Mouse (Mus musculus): ENCODE results near the gene A930033H14Rik.
A peak's percentile ranks its signal among the peaks of the same experiment; 100 is the strongest.

- peak; percentile 50 for TF ChIP-seq CTCF (IDR thresholded peaks at IDR 0.05; ENCODE audit: low read depth, low read length)
- TF ChIP-seq POLR2A (IDR thresholded peaks at IDR 0.05; ENCODE audit: borderline replicate concordance, low read depth, low read length) = no peak
Observed at GRCm38 (mm10) chr10:69185894-69186893, 26.7 kb downstream of the A930033H14Rik start.

All from bone marrow macrophage, adult 2 months (primary cell).